Mouse (Mus musculus) G1E (cell line): ENCODE measurements at regions not wholly inside any gene's neighbourhood (a gene's known extent, or its start where the extent isn't known, plus 50 kb on each side); places are given as distances from the start of the nearest gene placed in this dataset.

Source experiments
- CTCF ChIP-seq: IDR thresholded peaks from 2 replicates; pipeline ENCODE4 v1.5.1; 2012; ENCODE audit warnings: low read depth, low read length, inconsistent platforms, mixed read lengths
- GATA2 ChIP-seq: IDR thresholded peaks from 2 replicates; pipeline ENCODE4 v1.6.1; 2012; ENCODE audit warnings: low read depth, low read length, inconsistent platforms, borderline replicate concordance
- POLR2AphosphoS5 ChIP-seq: IDR thresholded peaks from 2 replicates; pipeline ENCODE4 v1.6.1; 2012; ENCODE audit warnings: low read depth, low read length, inconsistent platforms; ENCODE audit not compliant: insufficient replicate concordance

DNA sequence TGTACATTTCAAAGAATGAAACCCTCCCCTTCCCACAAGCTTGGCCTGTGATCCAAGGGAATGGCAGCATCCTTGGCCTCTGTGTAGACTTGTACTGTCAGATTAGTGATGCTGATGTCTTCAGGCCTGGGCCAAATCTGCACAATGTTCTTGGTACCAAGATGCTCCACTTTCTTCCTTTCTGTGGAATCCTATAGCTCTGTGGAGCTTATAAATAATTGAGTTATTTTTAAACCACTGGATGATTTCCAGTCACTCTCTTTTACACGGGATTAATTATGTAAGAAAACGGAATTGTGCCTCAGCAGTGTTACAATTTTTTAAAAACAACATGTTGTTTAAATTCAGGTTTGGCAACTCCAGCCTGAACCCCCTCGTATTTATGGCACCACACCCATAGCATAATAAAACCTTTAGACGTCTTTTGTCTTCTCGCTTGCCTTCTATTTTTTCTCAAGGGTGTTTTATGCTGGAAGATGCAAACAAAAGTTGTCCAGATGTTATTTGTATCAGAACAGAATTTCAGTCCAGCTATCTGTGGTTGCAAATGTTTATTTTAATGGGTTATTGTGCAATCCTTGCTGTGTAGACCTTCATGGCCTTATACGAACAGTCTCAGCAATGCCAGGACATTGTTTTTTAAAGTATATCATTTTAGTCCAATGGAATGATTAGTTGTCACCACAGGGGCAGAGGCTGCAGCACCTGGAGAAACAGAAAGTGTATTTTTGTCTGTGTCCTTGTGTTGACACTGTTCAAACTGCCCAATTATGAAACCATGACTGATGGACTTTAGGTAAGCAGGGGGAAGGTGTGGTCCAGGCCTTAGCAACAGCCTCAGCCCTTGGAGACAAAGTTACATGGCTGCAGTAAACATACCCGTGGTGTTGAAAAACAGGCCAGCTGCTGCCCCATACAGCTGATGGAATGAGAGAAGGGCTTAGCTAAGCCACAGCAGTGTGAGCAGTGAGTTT, 630.4 kb upstream of the Zeb2 start:
- TF ChIP-seq CTCF (no peak), POLR2AphosphoS5 (no peak), GATA2 (no peak)
